Mouse (Mus musculus) embryonic fibroblast, embryonic 13.5 days (primary cell): Measurements from ENCODE around the gene Batf2.

Source experiments
- CTCF ChIP-seq: IDR thresholded peaks from 2 replicates; pipeline ENCODE4 v1.5.1; 2011; ENCODE audit warnings: mild to moderate bottlenecking, control low read depth, low read length, moderate library complexity, borderline replicate concordance; ENCODE audit not compliant: insufficient read depth
- POLR2A ChIP-seq: IDR thresholded peaks from 2 replicates; pipeline ENCODE4 v1.6.1; 2011; ENCODE audit warnings: low read depth, mild to moderate bottlenecking, control low read depth, low read length, moderate library complexity

- TF ChIP-seq CTCF (no peak), POLR2A (no peak)
Observed at GRCm38 (mm10) chr19:6144842-6145241, 4.1 kb downstream of the Batf2 start.
